In genomic region chr10:44383213-44383612, GRCm38 (mm10) we compare ENCODE assay signal across 28 mouse cellular contexts.
"Had no signal": no experiment of that assay in that cellular context is flagged by ENCODE, and none has a peak within 500 bp of the region (broad histone marks: within the 10 kb centered on the region; RNA-seq: fewer than 3 reads in every experiment).

No protein-coding gene starts in this region.

- H3K4me2 ChIP-seq: heart, embryonic 11.5 days; heart, embryonic 13.5 days; heart, embryonic 15.5 days; hindbrain, embryonic 13.5 days; hindbrain, embryonic 15.5 days; kidney, embryonic 15.5 days; limb, embryonic 13.5 days; limb, embryonic 15.5 days; liver, embryonic 13.5 days; liver, embryonic 15.5 days had no signal

- H3K36me3 ChIP-seq: heart, embryonic 13.5 days; heart, embryonic 15.5 days; hindbrain, embryonic 10.5 days; hindbrain, embryonic 13.5 days; hindbrain, embryonic 15.5 days; kidney, embryonic 15.5 days; limb, embryonic 13.5 days; limb, embryonic 15.5 days; liver, embryonic 13.5 days; liver, embryonic 15.5 days had no signal

- H3K4me3 ChIP-seq: heart, adult 2 months; heart, embryonic 13.5 days; heart, embryonic 15.5 days; hindbrain, embryonic 10.5 days; hindbrain, embryonic 13.5 days; hindbrain, embryonic 15.5 days; kidney, embryonic 15.5 days; limb, embryonic 13.5 days; limb, embryonic 15.5 days; liver, embryonic 13.5 days; liver, embryonic 15.5 days had no signal

- H3K27ac ChIP-seq: heart, adult 2 months; heart, embryonic 13.5 days; heart, embryonic 15.5 days; hindbrain, embryonic 10.5 days; hindbrain, embryonic 13.5 days; hindbrain, embryonic 15.5 days; hindbrain, postnatal 0 days; kidney, embryonic 15.5 days; kidney, postnatal 0 days; limb, embryonic 13.5 days; limb, embryonic 15.5 days; liver, embryonic 13.5 days; liver, embryonic 15.5 days had no signal

- ATAC-seq: hindbrain, postnatal 0 days; intestine, embryonic 16.5 days; liver, postnatal 0 days had no signal

- H3K27me3 ChIP-seq: heart, embryonic 13.5 days; heart, embryonic 15.5 days; hindbrain, embryonic 13.5 days; hindbrain, embryonic 15.5 days; kidney, embryonic 15.5 days; limb, embryonic 13.5 days; limb, embryonic 15.5 days; liver, embryonic 13.5 days; liver, embryonic 15.5 days had no signal

- DNase-seq: gastrocnemius, postnatal 14 days; gastrocnemius, postnatal 36 days; heart, adult 11 months; heart, adult 2 months; heart, postnatal 4 days; kidney, adult 11 months; kidney, adult 2 months; kidney, adult 9 months; kidney, postnatal 14 days; kidney, postnatal 36 days; layer of hippocampus, adult 9-11 months; layer of hippocampus, postnatal 36 days; left cerebral cortex, postnatal 4 days; liver, embryonic 13.5 days; liver, postnatal 0 days had no signal

- H3K9me3 ChIP-seq: heart, embryonic 13.5 days; heart, embryonic 15.5 days; hindbrain, embryonic 10.5 days; hindbrain, embryonic 13.5 days; hindbrain, embryonic 15.5 days; kidney, embryonic 15.5 days; limb, embryonic 13.5 days; limb, embryonic 15.5 days; liver, embryonic 13.5 days; liver, embryonic 15.5 days had no signal

- H3K9ac ChIP-seq: heart, embryonic 13.5 days; heart, embryonic 15.5 days; hindbrain, embryonic 13.5 days; hindbrain, embryonic 15.5 days; kidney, embryonic 15.5 days; limb, embryonic 13.5 days; limb, embryonic 15.5 days; liver, embryonic 13.5 days; liver, embryonic 15.5 days; liver, postnatal 0 days had no signal
